Mouse (Mus musculus): ENCODE data around the gene Gm11146.

Gene Gm11146

DNA sequence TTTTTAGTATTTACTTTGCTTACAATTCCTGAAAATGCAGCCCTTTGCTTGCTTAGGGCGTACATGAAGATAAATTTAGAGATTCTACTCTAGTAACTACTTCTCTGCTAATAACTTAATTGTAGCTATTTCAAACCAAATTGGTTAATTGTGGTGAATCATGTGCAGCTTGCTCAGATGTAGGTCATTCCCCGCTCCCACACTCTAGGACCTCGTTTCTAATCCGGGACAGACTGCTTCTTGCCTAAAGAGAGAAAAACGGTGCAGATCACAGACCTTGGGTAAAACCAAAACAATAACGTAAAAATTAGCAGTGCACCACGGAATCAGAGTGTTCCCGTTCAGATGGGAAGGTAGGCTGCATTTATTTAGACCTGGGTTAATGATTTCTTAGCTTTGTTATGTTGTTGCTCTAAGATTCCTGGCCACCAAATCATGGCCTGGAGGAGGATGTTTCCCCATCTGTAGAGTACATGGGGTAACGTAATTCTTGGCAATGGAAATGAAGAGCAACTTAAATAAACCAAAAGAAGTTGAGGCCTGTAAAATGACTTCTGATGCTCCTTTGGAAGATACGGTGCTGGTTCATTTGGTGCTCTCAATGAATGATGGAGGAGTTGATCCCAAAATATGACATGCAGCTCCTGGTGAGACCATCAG, 45.3 kb downstream of the Gm11146 start:
- DNase-seq (ENCODE audit: low spot score in 2 of 2) = no peak

DNA sequence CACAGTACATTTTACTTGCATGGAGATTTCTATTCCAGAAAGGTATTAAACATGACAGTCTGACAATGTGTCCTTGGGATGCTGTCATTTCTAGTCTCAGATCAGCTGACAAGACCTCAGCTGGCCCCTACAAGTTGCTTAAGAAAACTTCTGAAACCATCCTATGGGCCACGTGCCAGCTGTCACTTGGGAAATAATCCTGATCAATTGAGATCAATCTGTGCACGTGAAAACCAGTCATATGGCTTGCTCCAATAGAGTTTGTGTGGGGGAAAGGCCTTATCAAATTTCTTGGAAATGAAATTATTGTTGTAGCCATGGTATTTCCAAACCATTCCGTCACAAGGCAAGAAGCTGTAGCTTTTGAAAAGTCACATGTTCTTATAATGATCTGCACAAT, 50.8 kb downstream of the Gm11146 start:
- DNase-seq (ENCODE audit: low spot score in 2 of 2) = no peak
